Mouse (Mus musculus) urinary bladder, postnatal 36 days (tissue): ENCODE data around the gene Pard3.
"Not testable (repeated sequence)": the region's sequence is repeated elsewhere in the genome, so short reads cannot be mapped to it uniquely, and the experiment has no call there.

Experiments used
- DNase-seq, 2 experiments: peaks; one replicate each; pipeline ENCODE4 v3.0.0; 2022; ENCODE audit warnings: low spot score in 2 of 2, mixed read lengths in 1 of 2

Pard3 gene

DNA sequence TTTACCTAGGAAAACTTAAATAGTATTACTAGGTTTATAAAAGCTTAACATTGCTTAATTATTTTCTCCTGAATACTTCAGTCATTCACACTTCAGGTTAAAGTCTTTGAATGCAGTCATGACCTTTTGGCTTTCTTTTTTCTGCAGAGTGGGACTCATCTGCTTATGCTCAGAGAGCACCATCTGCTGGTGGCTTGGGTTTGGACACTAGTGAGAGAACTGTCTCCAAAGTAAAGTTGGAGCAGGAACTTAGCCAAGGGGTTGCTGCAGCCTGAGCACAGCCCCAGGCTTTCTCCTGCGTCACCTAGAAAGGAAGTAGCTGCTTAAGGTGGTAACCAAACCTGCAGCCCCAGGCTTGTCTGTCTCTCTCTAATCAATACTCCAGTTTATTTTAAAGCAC is 75.5 kb downstream of the Pard3 start:
- peak; percentile 77 to 81 for DNase-seq

DNA sequence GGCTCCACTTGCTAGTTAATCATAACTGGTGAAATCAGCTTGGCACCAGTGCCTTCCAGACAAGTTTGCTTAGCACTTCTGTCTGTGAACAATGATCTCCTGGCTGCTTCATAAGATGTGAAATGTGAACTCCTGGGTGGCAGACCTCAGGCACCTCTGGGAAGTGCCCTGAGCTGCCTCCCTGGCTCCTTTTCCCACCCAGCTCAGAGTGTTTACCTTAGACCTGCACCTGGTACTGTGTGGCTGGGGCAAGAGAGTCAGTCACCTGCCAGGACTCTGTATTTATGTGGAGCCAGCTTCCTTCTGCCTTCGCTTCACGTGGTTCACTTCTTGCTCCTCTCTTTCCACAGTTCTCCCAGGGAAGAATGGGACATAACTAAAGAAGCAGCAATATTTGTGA is 77.3 kb downstream of the Pard3 start:
- no peak for DNase-seq

DNA sequence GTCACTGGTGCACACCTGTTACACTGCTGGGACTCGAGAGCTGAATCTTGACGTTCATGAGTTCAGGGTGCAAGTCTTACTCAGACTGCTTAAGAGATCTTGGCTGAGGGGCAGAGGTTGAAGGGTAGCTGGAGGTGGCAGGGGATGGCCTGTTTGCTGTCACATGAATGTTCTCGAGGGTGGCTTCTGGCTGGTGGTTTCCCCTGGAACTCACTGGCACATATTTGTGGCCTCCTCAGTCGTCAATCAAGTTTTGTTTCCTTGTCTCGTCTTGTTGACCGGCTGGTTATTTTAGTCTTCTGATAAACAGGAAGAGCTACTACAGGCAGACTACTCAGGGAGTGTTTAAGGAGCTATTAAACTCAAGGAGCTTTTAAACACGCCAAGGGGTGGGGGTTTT is 79.9 kb downstream of the Pard3 start:
- DNase-seq = peak in 1 of 2 experiments; percentile 42

DNA sequence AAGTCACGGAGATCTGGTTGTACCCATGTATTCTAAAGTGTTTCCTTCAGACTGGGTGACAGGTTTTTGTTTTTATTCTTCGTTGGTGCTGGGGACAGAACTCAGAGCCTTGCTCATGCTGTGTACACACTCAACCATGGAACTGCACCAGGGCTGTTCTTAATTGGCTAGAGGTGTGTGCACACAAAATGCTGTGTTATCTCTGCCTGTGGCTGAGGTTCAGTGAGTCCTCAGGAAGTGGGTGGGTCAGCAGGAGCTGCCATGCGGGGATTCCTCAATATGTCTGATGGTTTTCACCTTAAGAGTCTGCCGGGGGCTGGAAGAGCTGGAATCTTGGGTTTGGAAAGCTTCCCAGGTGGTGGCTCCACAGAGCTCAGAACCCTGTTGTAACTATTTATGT is 80.9 kb downstream of the Pard3 start:
- DNase-seq = no peak

DNA sequence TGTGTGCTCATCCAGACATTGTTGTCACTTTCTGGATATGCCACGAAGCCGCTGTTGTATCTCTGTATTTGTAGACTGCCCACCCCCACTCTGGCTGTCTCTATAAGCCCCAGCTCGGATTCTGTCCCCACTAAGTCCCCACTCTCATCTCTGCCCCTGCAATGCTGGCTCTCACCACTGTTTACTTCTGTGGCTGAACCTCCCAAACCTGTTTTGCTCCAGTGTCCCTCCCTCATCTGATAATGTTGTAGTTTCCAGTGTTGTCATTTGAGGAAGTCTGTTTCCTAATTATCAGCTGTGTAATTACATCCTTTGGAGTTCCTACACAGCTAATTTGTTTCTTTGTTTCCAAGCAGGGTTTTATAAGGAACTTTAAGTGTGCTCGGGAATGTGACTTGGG is 81.4 kb downstream of the Pard3 start:
- DNase-seq = no peak

DNA sequence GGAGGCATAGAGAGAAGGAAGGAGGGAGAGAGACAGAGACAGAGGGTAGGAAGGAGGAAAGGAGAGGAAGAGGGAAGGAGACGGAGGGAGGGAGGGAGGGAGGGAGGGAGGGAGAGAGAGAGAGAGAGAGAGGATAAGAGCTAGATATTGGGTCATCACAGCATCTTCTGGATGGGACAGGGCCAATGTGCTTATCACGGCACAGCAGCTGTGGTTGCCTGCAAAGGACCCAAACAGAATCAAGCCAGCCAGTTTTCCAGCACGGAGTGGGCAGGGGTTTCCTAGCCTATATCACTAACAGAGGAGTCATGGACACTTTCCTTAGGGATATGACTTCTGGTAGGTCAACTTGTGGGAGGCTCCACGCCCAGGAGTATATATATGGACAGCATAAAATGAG is 82.4 kb downstream of the Pard3 start:
- DNase-seq = no peak

DNA sequence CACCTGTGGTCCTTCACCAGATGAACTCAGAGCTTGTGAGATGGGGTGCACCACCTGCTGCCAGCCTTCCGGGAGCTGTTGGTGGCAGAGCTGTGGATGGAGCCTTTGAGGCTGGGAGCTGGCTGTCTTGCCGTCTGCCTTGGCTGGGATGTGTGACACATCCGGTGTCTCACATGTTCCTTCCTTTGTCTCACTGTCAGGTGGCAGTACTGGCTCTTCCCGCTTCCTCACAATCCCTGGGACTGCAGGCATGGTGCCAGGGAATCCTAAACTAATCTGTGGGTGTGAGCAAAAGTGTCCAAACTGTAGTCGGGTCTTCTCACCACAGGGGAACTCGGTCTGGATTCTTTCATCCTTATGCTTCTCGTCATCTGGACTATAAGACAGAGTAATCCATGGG is 85.1 kb downstream of the Pard3 start:
- no peak for DNase-seq

DNA sequence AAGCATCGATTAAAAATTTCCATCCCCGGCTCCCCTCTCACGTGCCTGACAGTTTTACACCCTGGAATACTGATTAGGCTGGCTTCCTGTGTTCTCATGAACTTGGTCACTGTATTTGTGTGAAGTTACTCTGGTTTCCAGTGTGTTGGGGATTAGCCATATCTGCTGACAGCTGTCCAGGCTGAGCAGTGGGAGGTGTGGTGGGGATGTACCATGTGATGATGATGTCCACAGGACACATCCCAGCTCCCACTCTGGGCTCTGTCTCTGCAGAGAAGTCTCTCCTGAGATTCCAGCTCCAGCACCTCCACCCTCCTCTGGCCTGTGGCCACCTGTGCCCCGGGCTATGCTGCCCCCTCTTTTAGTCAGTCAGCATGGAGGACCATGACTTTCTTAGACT is 87.0 kb downstream of the Pard3 start:
- DNase-seq = no peak

DNA sequence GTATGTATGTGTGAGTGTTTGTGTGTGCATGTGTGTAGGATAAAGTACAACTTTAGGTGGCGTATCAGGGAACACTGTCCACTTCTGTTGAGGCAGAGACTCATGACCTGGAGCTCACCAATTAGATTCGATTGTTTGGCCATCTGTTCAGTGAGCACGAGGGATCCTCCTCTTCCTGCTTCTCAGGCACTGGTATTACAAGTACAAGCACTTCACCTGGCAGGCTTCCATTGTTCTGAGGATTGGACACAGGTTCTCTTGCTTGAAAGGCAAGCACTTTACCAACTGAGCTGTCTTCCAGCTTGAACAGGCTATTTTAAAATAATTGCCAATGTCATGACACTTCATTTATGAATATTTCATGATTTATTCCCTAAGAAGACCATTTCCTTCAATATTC is 88.0 kb downstream of the Pard3 start:
- DNase-seq = no peak

DNA sequence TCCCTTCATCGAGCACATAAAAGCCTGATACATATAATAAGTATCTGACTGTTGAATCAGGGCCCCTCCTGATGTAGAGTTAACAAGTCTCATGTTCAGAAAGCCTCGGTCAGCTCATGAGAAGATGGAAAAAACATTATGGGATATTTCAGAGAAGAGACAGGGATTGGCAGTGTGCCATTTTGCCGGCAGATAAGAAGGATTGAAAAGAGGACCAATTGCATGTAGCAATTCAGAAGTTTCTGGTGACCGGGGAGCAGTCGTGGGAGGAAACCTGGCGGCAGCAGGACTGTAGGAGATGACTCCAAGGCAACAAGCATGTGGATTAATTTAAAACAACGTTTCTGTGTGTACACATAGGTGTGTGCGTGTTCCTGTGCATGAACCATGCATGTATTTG is 93.4 kb downstream of the Pard3 start:
- no peak for DNase-seq

DNA sequence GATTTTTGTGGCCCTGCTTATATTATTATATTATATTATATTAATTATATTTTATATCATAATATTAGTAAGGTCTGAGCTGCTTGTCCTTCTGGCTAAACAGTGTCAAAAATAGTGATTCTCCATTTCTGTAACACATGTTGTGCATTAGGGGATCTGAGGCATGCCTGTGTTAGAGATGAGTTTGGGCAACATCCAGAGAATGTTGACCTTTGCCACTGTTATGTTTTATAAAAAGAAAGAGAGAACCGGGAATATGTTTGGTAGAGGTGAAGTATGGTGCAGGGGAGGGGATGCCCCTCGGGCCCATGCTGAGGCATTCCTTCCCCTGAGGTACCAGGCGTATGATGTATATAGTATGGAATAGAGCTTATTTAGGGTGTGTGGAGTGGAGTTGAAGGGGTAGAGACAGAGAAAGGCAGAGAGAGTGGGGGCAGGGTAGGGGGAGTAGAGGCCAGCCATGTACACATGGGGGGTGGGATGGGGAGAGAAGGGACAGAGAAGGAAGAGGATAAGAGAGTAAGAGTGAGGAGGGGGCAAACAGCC is 95.8 kb downstream of the Pard3 start:
- no peak for DNase-seq

DNA sequence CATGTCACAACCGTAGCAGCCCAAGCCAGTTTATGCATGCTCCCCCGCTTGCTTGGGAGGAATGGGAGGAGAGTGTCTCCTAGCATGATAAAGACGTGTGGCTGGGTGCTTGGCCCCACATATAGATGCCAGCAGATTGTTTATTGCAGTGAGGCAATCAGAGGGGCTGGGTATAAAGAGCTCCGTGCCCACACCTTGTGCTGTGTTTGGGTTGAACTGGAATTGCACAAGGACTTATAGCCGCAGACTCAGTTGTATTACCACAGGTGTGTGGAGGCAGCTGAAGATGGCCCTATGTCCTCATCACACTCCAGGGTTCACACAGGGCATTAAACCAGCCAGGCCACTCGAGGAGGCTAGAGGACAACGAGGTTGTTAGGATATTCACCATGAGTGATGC is 98.2 kb downstream of the Pard3 start:
- no peak for DNase-seq

DNA sequence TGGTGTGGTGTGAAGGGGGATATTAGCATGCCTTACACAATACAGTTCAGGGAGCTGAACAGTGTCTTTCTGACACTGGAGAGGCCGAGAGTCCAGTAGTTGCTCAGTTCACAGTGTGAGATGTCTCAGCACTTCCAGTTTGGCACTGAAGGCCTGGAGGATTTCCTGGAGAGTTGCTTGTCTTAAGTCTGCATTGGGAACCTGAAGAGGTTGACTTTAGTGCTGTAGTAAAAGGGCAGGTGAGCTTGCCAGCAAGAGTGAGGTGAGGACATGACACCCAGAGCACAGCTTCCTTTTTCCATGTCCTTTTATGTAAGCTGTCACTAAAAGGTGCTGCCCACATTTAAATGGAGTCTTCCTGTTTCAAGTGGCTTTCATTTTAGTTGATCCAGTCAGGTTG is 99.1 kb downstream of the Pard3 start:
- no peak for DNase-seq

DNA sequence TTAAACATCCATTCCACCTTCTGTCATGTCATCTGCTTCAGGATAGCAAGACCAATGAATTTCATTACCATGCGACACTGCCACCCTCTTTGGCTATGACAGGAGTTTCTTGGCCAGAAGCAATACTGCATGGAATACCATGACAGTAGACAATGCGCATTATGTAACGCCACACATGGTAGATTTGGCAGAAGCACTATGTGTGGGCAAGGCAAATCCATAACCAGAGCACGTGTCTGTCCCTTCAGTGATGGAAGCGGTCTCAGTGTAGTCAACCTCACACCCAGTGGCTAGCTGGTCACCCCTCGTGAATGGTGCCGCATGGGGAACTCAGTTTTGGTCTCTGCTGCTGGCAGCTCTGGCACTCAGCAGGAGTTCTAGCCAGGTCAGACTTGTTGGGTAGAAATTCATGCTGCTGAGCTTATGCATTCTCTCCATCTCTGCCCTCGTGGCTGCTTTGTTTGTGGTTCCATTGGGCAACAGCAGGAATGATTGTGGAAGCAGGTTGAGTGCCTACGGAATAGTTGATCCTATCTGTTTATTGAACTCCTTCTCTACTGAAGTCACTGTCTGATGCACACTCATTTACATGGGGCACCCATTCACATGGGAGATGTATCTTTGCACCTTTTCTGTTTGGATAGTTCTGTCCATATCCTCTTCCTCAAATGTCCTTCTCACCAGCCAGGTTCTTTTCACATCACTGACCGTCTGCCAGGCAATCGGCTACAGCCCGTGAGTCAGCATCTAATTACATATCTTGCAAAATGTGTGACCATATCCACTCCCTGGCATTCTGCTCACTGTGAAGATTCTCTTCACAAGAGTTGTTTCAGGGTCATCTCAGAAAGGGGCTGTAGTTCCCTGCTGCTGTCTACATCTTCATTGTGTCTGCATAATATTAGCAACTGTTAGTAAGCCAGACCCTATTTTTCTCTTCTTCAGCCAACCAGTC is 100.9 kb downstream of the Pard3 start:
- no peak for DNase-seq

DNA sequence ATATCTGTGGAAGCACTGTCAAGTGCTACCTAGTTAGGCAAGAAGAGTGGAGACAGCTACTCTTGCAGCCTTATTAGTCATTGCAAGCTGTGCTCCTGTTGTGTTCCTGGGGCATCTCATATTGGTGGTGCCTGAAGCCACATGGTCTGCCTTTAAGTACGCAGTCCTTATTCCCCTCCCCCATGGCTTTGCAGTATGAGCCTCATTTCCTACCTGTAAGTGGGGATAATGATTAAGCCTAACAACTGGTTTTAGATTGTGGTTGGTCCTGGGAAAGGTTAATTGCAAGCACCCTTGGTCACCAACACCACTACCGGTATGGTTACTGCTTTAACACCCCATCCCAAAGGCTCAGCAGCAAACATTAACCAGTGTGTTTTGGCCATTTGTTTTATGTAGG is 104.8 kb downstream of the Pard3 start:
- DNase-seq = no peak

DNA sequence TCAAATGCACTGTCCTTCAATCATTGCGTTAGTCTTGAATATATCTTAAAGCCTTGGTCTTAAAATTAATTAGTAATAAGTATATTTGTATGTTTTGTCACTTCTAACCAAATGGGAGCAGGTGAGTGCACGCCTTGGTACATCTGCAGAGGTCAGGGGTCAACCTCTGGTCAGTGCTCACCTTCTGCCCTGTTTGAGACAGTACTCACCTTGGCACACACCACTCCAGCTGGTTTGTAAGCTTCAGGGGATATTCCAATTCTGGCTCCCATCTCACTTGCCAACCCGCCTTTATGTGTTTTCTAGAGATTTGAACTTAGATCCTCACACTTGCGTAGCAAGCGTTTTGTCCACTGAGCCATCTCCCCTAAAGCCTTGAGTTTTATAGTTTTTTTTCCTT is 105.7 kb downstream of the Pard3 start:
- DNase-seq = no peak

DNA sequence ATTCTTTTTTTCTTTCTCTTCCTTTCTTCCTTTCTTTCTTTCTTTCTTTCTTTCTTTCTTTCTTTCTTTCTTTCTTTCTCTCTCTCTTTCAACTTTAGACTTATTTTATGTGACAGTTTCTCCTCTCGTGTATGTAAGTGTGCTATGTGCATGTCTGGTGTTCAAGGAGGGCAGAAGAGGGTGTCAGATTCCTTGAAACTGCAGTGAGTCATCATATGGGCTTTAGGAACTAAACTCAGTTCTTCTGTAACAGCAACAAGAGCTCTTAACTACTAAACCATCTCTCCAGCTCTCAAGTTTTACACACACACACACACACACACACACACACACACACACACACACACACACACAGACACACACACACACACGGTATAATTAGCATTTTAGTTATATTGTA is 106.7 kb downstream of the Pard3 start:
- DNase-seq = not testable (repeated sequence)

DNA sequence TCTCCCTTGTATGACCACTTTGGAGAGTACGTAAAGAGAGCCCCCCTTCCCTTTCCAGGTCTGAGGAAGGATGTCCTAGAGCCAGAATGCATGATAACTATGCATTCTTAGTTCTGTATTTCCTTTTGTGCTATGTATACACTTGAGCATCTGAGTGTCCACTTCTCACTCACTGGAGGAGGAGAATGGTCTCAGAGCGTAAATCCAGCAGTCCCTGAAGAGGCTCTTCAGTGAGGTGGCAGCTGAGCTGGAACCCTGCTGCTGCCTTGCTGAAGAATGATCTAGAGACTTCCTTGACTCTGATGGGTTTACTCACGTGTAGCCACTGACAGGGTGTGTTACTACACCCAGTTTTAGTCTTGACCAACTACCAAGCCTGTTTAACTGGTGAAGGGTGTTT is 107.2 kb downstream of the Pard3 start:
- DNase-seq = no peak

DNA sequence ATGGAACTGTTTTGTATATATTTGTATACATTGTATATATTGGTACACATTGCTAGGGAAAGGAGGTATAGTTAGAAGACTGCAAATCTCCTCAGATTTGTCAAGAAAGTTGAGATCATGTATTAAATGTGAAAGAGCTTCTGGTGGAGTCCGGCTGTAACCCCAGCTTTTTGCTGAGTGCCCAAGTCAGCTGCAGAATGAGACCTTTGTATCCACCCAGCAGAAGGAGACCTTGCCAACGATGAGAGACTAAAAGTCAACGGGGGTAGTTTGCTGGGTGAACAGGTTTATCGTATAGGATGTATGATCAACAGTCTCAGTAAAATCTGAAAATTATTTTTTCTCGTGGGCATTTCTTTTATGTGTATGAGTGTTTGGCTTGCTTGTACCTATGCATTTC is 109.8 kb downstream of the Pard3 start:
- no peak for DNase-seq

DNA sequence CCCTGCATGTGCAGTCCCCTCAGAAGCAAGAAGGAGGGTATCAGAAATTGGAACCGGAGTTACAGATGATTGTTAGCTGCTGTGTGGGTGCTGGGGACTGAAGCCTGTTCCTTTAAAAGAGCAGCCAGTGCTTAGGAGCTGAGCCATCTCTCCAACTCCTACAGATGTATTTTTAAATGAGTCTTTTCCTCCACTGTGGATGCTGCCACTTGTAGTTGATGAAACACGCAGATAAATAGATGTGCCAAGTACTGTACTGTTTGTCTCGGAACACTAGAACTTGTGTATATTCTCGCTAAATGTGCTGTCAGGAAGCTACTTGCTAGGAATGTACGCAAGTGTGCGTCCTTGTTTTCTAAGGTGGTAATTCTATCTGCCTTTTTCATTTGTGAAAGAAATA is 110.7 kb downstream of the Pard3 start:
- DNase-seq = no peak

DNA sequence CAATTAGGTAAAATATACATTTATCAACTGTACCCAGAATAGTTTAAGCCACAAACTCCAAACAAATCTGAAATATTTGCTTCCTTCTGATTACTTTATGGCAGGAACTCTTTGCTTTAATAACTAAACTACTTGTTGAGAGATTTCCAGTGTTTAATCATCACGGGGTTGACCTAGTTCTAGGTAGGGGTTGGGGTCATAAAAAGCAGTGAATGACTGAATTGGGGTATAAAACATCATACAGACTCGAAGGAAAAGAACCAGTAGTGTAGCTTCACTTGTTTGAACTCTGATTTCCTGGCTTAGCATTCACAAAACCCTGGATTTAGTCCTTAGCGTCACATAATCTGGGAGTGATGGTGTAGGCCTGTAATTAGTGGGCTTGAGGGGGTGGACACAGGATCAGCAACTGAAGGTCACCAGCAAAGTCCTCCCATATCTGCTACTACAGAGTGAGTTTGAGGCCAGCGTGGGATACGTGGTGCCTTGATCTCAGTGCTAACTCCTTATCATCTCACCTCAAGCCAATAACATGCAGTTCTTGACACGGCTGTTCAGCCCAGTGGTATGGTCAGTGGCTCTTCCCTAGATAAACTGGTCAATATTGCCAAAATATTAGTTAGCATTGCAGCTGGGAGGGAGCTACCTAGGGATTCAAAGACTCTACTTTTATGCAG is 111.6 kb downstream of the Pard3 start:
- no peak for DNase-seq

DNA sequence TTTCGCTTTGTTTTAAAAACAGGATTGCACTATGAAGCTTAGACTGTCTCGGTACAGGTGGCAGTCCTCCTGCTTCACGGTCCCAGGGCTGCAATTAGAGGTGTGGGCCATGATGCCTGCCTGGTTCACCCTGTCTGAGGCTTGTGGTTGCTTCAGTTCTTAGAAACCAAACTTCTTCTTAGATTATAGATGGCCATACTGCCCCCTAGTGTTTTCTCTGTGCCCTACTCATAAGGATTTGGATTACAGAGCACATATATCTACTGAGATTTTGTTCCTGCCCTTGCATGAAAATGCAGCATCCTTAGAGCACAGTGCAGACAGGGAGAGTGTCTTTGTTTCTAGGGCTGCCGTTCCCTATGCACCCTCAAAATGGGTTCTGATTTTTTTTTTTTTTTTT is 114.9 kb downstream of the Pard3 start:
- no peak for DNase-seq

DNA sequence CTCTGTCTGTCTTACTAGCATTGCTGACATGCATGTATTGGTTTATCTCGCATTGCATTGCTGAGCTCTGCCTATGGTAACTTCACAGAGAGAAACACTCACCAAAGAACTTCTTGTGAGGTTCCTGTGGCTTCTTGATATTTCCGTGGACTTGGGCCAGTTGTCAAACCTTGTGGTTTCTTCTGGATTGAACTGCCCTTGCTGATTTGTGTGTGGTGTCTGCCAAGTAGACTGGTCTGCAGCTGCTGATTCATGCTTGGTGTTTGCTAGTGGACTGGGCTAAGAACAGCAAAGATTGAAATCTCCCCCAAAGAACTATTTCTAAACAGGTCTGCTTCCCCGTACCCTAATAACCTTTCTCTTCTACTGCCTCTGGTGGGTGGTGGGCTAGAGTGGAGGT is 117.6 kb downstream of the Pard3 start:
- DNase-seq = no peak
